Mouse (Mus musculus): Measurements from ENCODE around the gene Hfe2. TPM values are rescaled to one million over a fixed set of nuclear protein-coding genes. Genes with fewer than 3 reads are reported as not detected.
"Not testable (repeated sequence)": the region's sequence is repeated elsewhere in the genome, so short reads cannot be mapped to it uniquely, and the experiment has no call there.

Hfe2 gene
- polyA plus RNA-seq, 1 experiment from 2014 or later = 3.3 TPM

GRCm38 (mm10) chr3:96494912-96495311 lies 30.1 kb upstream of the Hfe2 start:
- Histone ChIP-seq H3K36me3 (ENCODE audit: control insufficient read depth, insufficient read depth, low read length) (no peaks in the 10 kb centered on the region), H3K4me3 (ENCODE audit: low read length) (no peak overlapping the region), H3K4me1 (ENCODE audit: control insufficient read depth, insufficient read depth, low read depth, low read length) (peaks cover 3% of the 10 kb centered on the region), H3K9ac (ENCODE audit: low read depth, low read length) (no peak overlapping the region), H3K9me3 (ENCODE audit: control insufficient read depth, low read length) (no peaks in the 10 kb centered on the region), H3K27ac (ENCODE audit: low read depth, low read length) (no peak overlapping the region), H3K27me3 (replicated peaks; ENCODE audit: control insufficient read depth, insufficient read depth, low read length) (no peaks in the 10 kb centered on the region), H3K4me2 (ENCODE audit: low read length) (no peak overlapping the region)
- no peak for ATAC-seq
- 95% methylated on average over 3 of the region's 3 CpGs for WGBS

GRCm38 (mm10) chr3:96495490-96496210 lies 29.3 kb upstream of the Hfe2 start:
- no peak overlapping the region for H3K4me2 ChIP-seq (ENCODE audit: low read length)
- no peaks in the 10 kb centered on the region for H3K9me3 ChIP-seq (ENCODE audit: control insufficient read depth, low read length)
- 100% methylated on average over 1 of the region's 1 CpGs for WGBS
- H3K36me3 ChIP-seq (ENCODE audit: control insufficient read depth, insufficient read depth, low read length) = no peaks in the 10 kb centered on the region
- H3K4me3 ChIP-seq (ENCODE audit: low read length) = no peak overlapping the region
- H3K27ac ChIP-seq (ENCODE audit: low read depth, low read length) = no peak overlapping the region
- no peaks in the 10 kb centered on the region for H3K27me3 ChIP-seq (replicated peaks; ENCODE audit: control insufficient read depth, insufficient read depth, low read length)
- H3K9ac ChIP-seq (ENCODE audit: low read depth, low read length) = no peak overlapping the region
- peaks cover 3% of the 10 kb centered on the region for H3K4me1 ChIP-seq (ENCODE audit: control insufficient read depth, insufficient read depth, low read depth, low read length)
- ATAC-seq = no peak

DNA sequence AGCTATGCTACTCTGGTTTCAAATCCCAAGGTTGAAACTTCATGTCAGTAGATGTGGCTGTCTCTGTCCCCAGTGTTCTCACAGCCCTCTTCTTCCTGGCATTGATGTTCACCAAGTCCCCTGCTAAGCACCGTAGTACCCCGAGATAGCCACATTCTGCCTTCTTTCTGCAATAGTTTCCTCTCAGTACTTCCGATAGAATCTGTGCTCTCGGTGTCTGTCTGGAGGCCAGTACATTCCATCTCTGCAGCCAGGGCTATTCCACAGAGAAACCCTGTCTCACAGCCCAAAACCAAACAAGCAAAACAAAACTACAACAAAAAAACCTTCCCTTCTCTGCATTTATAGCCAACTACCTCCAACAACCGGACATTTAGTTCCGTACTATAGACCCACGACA lies 28.8 kb upstream of the Hfe2 start:
- Histone ChIP-seq H3K4me2 (ENCODE audit: low read length) (peak overlapping the region; percentile 82), H3K4me3 (ENCODE audit: low read length) (no peak overlapping the region), H3K27me3 (replicated peaks; ENCODE audit: control insufficient read depth, insufficient read depth, low read length) (no peaks in the 10 kb centered on the region), H3K9me3 (ENCODE audit: control insufficient read depth, low read length) (no peaks in the 10 kb centered on the region), H3K9ac (ENCODE audit: low read depth, low read length) (no peak overlapping the region), H3K4me1 (ENCODE audit: control insufficient read depth, insufficient read depth, low read depth, low read length) (peaks cover 3% of the 10 kb centered on the region), H3K36me3 (ENCODE audit: control insufficient read depth, insufficient read depth, low read length) (no peaks in the 10 kb centered on the region), H3K27ac (ENCODE audit: low read depth, low read length) (no peak overlapping the region)
- WGBS = 70% methylated on average over 7 of the region's 7 CpGs
- ATAC-seq = no peak

DNA sequence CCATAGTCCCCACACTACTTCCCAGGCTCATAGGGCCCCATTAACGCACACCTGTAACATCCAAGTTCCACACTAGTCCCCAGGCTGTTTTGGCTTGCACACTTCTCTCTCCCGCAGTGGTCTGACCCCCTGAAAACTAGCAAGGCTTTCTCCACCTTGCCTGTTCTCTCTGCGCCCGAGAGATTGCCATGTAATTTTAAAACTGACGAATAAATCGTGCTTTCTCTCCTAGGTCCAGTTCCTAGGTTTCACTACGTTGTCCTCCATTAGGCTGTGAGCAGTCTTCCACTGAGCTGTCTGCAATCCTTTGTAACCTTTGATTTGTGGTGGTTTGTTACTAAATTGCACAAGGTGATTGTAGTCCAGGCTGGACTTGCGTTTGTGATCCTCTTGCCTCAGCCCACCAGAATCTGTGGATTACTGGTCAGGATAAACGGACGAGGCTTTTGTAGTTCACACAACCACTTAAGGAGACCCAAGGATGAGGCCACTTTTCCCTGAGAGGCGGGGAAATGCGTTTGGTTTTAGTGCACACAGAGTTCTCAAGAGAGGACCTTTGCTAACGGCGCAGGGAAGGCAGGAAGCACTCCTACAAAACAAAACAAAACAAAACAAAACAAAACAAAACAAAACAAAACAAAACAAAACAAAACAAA lies 28.2 kb upstream of the Hfe2 start:
- peak overlapping the region; percentile 61 for H3K4me3 ChIP-seq (ENCODE audit: low read length)
- not testable (repeated sequence) for H3K27me3 ChIP-seq (replicated peaks; ENCODE audit: control insufficient read depth, insufficient read depth, low read length); ATAC-seq; H3K27ac ChIP-seq (ENCODE audit: low read depth, low read length); H3K4me1 ChIP-seq (ENCODE audit: control insufficient read depth, insufficient read depth, low read depth, low read length); H3K9ac ChIP-seq (ENCODE audit: low read depth, low read length); H3K36me3 ChIP-seq (ENCODE audit: control insufficient read depth, insufficient read depth, low read length); H3K9me3 ChIP-seq (ENCODE audit: control insufficient read depth, low read length)
- peak overlapping the region; percentile 82 for H3K4me2 ChIP-seq (ENCODE audit: low read length)
- 17% methylated on average over 13 of the region's 14 CpGs for WGBS

- Histone ChIP-seq H3K9me3 (ENCODE audit: control insufficient read depth, low read length) (no peaks in the 10 kb centered on the region), H3K27me3 (replicated peaks; ENCODE audit: control insufficient read depth, insufficient read depth, low read length) (no peaks in the 10 kb centered on the region), H3K4me2 (ENCODE audit: low read length) (peak overlapping the region; percentile 82), H3K36me3 (ENCODE audit: control insufficient read depth, insufficient read depth, low read length) (no peaks in the 10 kb centered on the region), H3K27ac (ENCODE audit: low read depth, low read length) (peak overlapping the region; percentile 36; the same call in 1 of the 2 replicates), H3K9ac (ENCODE audit: low read depth, low read length) (peak overlapping the region; percentile 71), H3K4me1 (ENCODE audit: control insufficient read depth, insufficient read depth, low read depth, low read length) (peaks cover 4% of the 10 kb centered on the region), H3K4me3 (ENCODE audit: low read length) (peak overlapping the region; percentile 61)
- under 1% methylated on average over 19 of the region's 19 CpGs for WGBS
- ATAC-seq = peak; percentile 48
Observed at GRCm38 (mm10) chr3:96497451-96498028, 27.4 kb upstream of the Hfe2 start.

DNA sequence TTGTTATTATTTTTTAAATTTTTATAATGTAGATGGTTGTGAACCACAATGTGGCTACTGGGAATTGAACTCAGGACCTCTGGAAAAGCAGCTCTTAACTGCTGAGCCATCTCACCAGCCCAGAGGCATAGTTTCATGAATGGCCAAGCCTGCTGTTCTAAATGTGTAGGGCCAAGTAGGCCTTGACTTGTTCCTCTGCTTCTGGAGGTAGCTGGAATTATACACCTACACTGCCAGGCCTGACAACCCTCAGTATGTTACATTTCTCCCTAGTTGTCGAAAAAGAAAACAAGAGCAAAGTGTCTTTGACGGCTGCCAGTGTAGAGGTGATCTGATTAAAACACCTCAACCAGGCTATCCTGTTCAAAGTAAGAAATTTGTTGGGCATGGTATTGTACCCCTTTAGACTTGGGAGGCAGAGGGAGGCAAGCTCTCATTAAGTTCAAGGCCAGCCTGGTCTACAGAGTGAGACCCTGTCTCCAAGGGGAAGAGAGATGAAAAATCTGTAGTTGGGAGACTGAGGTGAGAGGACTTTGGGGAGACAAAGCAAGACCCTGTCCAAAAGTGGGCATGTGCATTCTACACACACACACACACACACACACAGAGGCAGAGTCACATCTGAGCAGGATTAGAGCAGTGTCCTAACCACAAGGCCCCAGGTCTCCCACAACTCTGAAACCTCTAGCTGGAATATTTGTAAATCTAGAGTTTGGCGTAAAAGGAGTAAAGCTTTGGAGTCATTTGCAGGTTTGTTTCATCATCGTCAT lies 26.3 kb upstream of the Hfe2 start:
- no peaks in the 10 kb centered on the region for H3K27me3 ChIP-seq (replicated peaks; ENCODE audit: control insufficient read depth, insufficient read depth, low read length)
- peak overlapping the region; percentile 47; the same call in 1 of the 2 replicates for H3K4me3 ChIP-seq (ENCODE audit: low read length)
- WGBS = 79% methylated on average over 4 of the region's 4 CpGs
- peaks cover 9% of the 10 kb centered on the region for H3K4me1 ChIP-seq (ENCODE audit: control insufficient read depth, insufficient read depth, low read depth, low read length)
- peak overlapping the region; percentile 29 for H3K4me2 ChIP-seq (ENCODE audit: low read length)
- no peak overlapping the region for H3K9ac ChIP-seq (ENCODE audit: low read depth, low read length)
- no peaks in the 10 kb centered on the region for H3K36me3 ChIP-seq (ENCODE audit: control insufficient read depth, insufficient read depth, low read length)
- H3K9me3 ChIP-seq (ENCODE audit: control insufficient read depth, low read length) = no peaks in the 10 kb centered on the region
- ATAC-seq = no peak
- H3K27ac ChIP-seq (ENCODE audit: low read depth, low read length) = peak overlapping the region; percentile 29; the same call in 1 of the 2 replicates

DNA sequence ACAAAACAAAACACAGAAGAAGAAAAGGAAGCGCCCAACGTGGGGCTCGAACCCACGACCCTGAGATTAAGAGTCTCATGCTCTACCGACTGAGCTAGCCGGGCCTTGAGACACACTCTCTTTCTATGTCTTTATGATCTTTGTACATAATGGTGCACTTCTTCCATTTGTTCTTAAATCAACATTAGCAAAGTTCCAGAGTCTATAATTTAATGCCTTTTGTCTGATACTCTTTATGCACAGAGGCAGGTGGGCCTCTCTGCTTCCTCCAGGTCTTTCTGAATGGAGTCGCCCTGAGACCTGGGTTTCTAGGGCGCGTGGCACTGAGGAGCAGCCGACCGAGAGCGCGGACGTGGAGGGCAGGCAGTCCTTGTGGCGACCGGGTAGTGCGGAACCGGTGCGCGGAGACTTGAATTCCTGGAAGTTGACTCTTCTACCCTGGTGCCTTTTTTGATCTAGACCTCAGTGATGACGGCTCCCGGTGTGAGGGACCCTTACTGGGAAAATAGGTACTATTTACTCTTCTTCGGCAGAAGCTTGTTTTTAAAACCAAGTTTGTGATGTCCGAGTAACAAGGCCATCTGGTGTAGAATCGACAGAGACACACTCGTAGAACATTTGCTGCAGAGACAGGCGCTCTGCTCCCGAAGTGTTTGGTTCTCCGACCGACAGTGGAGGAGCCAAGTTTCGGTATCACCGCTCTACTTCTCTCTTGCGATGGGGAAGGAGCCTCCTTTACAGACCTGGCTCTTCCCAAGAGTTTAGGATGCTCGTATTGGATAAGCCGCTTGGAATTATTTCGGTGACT lies 25.3 kb upstream of the Hfe2 start:
- under 1% methylated on average over 36 of the region's 36 CpGs for WGBS

GRCm38 (mm10) chr3:96500289-96500621 lies 24.7 kb upstream of the Hfe2 start:
- H3K36me3 ChIP-seq (ENCODE audit: control insufficient read depth, insufficient read depth, low read length) = no peaks in the 10 kb centered on the region
- H3K9ac ChIP-seq (ENCODE audit: low read depth, low read length) = peak overlapping the region; percentile 62
- H3K4me1 ChIP-seq (ENCODE audit: control insufficient read depth, insufficient read depth, low read depth, low read length) = peaks cover 9% of the 10 kb centered on the region
- H3K27me3 ChIP-seq (replicated peaks; ENCODE audit: control insufficient read depth, insufficient read depth, low read length) = no peaks in the 10 kb centered on the region
- H3K9me3 ChIP-seq (ENCODE audit: control insufficient read depth, low read length) = no peaks in the 10 kb centered on the region
- WGBS = 0% methylated on average over 17 of the region's 17 CpGs
- ATAC-seq = peak; percentile 70
- peak overlapping the region; percentile 72 for H3K27ac ChIP-seq (ENCODE audit: low read depth, low read length)
- H3K4me3 ChIP-seq (ENCODE audit: low read length) = peak overlapping the region; percentile 47
- H3K4me2 ChIP-seq (ENCODE audit: low read length) = peak overlapping the region; percentile 82

More for the DNA sequence above, 25.3 kb upstream of the Hfe2 start:
- Histone ChIP-seq H3K4me1 (ENCODE audit: control insufficient read depth, insufficient read depth, low read depth, low read length) (peaks cover 9% of the 10 kb centered on the region), H3K27ac (ENCODE audit: low read depth, low read length) (peak overlapping the region; percentile 72), H3K4me2 (ENCODE audit: low read length) (peak overlapping the region; percentile 49), H3K36me3 (ENCODE audit: control insufficient read depth, insufficient read depth, low read length) (no peaks in the 10 kb centered on the region), H3K27me3 (replicated peaks; ENCODE audit: control insufficient read depth, insufficient read depth, low read length) (no peaks in the 10 kb centered on the region), H3K4me3 (ENCODE audit: low read length) (peak overlapping the region; percentile 47), H3K9me3 (ENCODE audit: control insufficient read depth, low read length) (no peaks in the 10 kb centered on the region), H3K9ac (ENCODE audit: low read depth, low read length) (peak overlapping the region; percentile 45)
- ATAC-seq = peak; percentile 44

Data from hindbrain, embryonic 16.5 days (tissue).